Mouse (Mus musculus): ENCODE results near the gene Kcnk7. TPM values are rescaled to one million over a fixed set of nuclear protein-coding genes. Genes with fewer than 3 reads are reported as not detected.
A peak's percentile ranks its signal among the peaks of the same experiment; 100 is the strongest.

Gene Kcnk7
- total and polyA plus RNA-seq, 3 experiments = not detected

GRCm38 (mm10) chr19:5715793-5716688 lies 11.9 kb downstream of the Kcnk7 start:
- no peaks in the 10 kb centered on the region for H3K27me3 ChIP-seq (ENCODE audit: control insufficient read depth, insufficient read depth, low read length)
- WGBS = 64% methylated on average over 43 of the region's 43 CpGs
- H3K4me1 ChIP-seq (ENCODE audit: control insufficient read depth, insufficient read depth, low read length) = peaks cover 9% of the 10 kb centered on the region
- H3K79me2 ChIP-seq (replicated peaks; ENCODE audit: control insufficient read depth, insufficient read depth, low read length) = no peaks in the 10 kb centered on the region
- H3K27ac ChIP-seq = no peak overlapping the region
- H3K36me3 ChIP-seq (ENCODE audit: control insufficient read depth, insufficient read depth, low read length) = peaks cover 4% of the 10 kb centered on the region; the same call in 1 of the 2 replicates
- peak; percentile 24 to 26 for DNase-seq
- H3K4me3 ChIP-seq = no peak overlapping the region
- H3K9ac ChIP-seq (ENCODE audit: low read depth, low read length) = no peak overlapping the region
- TF ChIP-seq EP300 (IDR thresholded peaks at IDR 0.05; ENCODE audit: insufficient read depth, low read depth, low read length) (no peak), CTCF (IDR thresholded peaks at IDR 0.05) (peak; percentile 32)
- intact Hi-C loops (cut with DNase I) = no loop called here

GRCm38 (mm10) chr19:5716955-5717354 lies 12.8 kb downstream of the Kcnk7 start:
- Histone ChIP-seq H3K79me2 (replicated peaks; ENCODE audit: control insufficient read depth, insufficient read depth, low read length) (no peaks in the 10 kb centered on the region; the same call in 1 of the 2 replicates), H3K27ac (no peak overlapping the region), H3K4me1 (ENCODE audit: control insufficient read depth, insufficient read depth, low read length) (peaks cover 9% of the 10 kb centered on the region), H3K9ac (ENCODE audit: low read depth, low read length) (no peak overlapping the region), H3K27me3 (ENCODE audit: control insufficient read depth, insufficient read depth, low read length) (no peaks in the 10 kb centered on the region), H3K36me3 (ENCODE audit: control insufficient read depth, insufficient read depth, low read length) (peaks cover 4% of the 10 kb centered on the region; the same call in 1 of the 2 replicates), H3K4me3 (no peak overlapping the region)
- whole genome bisulfite sequencing = 53% methylated on average over 10 of the region's 10 CpGs
- TF ChIP-seq POLR2A (IDR thresholded peaks at IDR 0.05; ENCODE audit: insufficient read depth, low read depth, low read length) (no peak), EP300 (IDR thresholded peaks at IDR 0.05; ENCODE audit: insufficient read depth, low read depth, low read length) (no peak), CTCF (IDR thresholded peaks at IDR 0.05) (no peak)
- intact Hi-C loops (cut with DNase I) = no loop called here
- DNase-seq = peak in 1 of 2 experiments; percentile 28

DNA sequence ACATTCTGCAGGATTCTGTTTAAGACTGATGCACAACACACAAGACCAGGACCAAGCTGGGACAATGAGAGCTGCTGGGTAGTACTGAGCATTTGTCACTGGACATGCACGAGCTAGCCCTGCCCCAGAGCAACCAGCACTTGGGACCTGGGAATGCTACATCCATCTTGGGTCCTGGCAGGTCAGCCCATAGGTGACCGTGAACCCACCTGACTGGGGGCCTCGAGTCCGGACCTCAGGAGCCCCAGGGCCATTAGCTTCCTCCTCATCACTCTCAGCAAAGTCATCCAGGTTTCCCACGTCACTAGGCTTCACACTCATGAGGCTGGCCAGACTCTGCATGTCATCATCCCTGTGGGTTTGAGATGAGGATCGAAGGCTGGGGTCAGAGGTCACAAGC lies 17.1 kb downstream of the Kcnk7 start:
- intact Hi-C loops (cut with DNase I) = no loop called here

GRCm38 (mm10) chr19:5722848-5723425 lies 18.8 kb downstream of the Kcnk7 start:
- 72% methylated on average over 7 of the region's 7 CpGs for WGBS
- H3K27ac ChIP-seq = no peak overlapping the region
- H3K4me1 ChIP-seq (ENCODE audit: control insufficient read depth, insufficient read depth, low read length) = peaks cover 16% of the 10 kb centered on the region
- no peaks in the 10 kb centered on the region for H3K36me3 ChIP-seq (ENCODE audit: control insufficient read depth, insufficient read depth, low read length)
- TF ChIP-seq EP300 (IDR thresholded peaks at IDR 0.05; ENCODE audit: insufficient read depth, low read depth, low read length) = no peak
- TF ChIP-seq POLR2A (IDR thresholded peaks at IDR 0.05; ENCODE audit: insufficient read depth, low read depth, low read length) = no peak
- TF ChIP-seq CTCF (IDR thresholded peaks at IDR 0.05) = no peak
- no peaks in the 10 kb centered on the region for H3K27me3 ChIP-seq (ENCODE audit: control insufficient read depth, insufficient read depth, low read length)
- no peak for DNase-seq
- no peak overlapping the region for H3K9ac ChIP-seq (ENCODE audit: low read depth, low read length)
- H3K4me3 ChIP-seq = no peak overlapping the region
- intact Hi-C loops (cut with DNase I) = no loop called here
- H3K79me2 ChIP-seq (replicated peaks; ENCODE audit: control insufficient read depth, insufficient read depth, low read length) = no peaks in the 10 kb centered on the region; the same call in 1 of the 2 replicates

More for the DNA sequence above, 17.1 kb downstream of the Kcnk7 start:
- TF ChIP-seq POLR2A (IDR thresholded peaks at IDR 0.05; ENCODE audit: insufficient read depth, low read depth, low read length) = no peak
- no peak for TF ChIP-seq CTCF (IDR thresholded peaks at IDR 0.05)
- TF ChIP-seq EP300 (IDR thresholded peaks at IDR 0.05; ENCODE audit: insufficient read depth, low read depth, low read length) = no peak
- Histone ChIP-seq H3K27me3 (ENCODE audit: control insufficient read depth, insufficient read depth, low read length) (no peaks in the 10 kb centered on the region), H3K4me3 (no peak overlapping the region), H3K36me3 (ENCODE audit: control insufficient read depth, insufficient read depth, low read length) (no peaks in the 10 kb centered on the region), H3K79me2 (replicated peaks; ENCODE audit: control insufficient read depth, insufficient read depth, low read length) (no peaks in the 10 kb centered on the region; the same call in 1 of the 2 replicates), H3K9ac (ENCODE audit: low read depth, low read length) (no peak overlapping the region), H3K4me1 (ENCODE audit: control insufficient read depth, insufficient read depth, low read length) (peaks cover 8% of the 10 kb centered on the region), H3K27ac (no peak overlapping the region)
- DNase-seq = peak in 1 of 2 experiments; percentile 13
- 92% methylated on average over 6 of the region's 6 CpGs for WGBS

DNA sequence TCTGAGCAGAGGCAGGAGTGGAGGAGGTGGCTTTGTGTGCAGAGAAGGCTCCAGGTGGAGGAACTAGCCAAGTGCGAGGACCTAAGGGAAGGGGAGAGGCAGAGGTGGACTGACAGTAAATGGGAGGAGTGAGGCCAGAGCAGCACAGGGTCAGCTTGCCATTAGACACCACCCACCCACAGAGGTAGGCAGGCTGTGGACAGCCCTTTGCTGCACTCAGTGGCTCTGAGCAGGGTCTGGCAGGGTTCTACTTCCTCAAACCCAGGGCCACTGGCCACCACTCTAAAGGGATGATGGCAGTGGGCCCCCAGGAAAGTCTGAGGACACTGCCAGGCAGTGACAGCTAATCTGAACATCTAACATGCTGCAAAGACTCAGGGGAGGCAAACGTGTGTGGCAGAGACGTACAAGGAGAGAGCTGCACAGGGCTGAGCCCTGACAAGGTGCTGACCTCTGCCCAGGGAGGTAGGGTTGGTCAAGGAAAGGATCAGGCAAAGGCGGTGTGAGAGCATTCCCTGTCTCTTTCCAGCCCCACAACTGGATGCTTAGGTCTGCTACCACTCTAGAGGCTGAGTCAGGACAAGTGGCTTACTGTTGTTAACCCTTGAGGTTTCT lies 19.9 kb downstream of the Kcnk7 start:
- Histone ChIP-seq H3K27me3 (ENCODE audit: control insufficient read depth, insufficient read depth, low read length) (no peaks in the 10 kb centered on the region), H3K9ac (ENCODE audit: low read depth, low read length) (peak overlapping the region; percentile 79), H3K4me3 (peak overlapping the region; percentile 73), H3K79me2 (replicated peaks; ENCODE audit: control insufficient read depth, insufficient read depth, low read length) (no peaks in the 10 kb centered on the region; the same call in 1 of the 2 replicates), H3K36me3 (ENCODE audit: control insufficient read depth, insufficient read depth, low read length) (no peaks in the 10 kb centered on the region), H3K4me1 (ENCODE audit: control insufficient read depth, insufficient read depth, low read length) (peaks cover 22% of the 10 kb centered on the region), H3K27ac (peak overlapping the region; percentile 95)
- intact Hi-C loops (cut with DNase I) = no loop called here
- TF ChIP-seq CTCF (IDR thresholded peaks at IDR 0.05) (no peak), POLR2A (IDR thresholded peaks at IDR 0.05; ENCODE audit: insufficient read depth, low read depth, low read length) (no peak), EP300 (IDR thresholded peaks at IDR 0.05; ENCODE audit: insufficient read depth, low read depth, low read length) (no peak)
- 28% methylated on average over 4 of the region's 4 CpGs for WGBS
- DNase-seq = no peak

All from heart, adult 2 months (tissue).